Mouse (Mus musculus) gastrocnemius, postnatal 10 days (tissue): ENCODE measurements at regions not wholly inside any gene's neighbourhood (a gene's known extent, or its start where the extent isn't known, plus 50 kb on each side); places are given as distances from the start of the nearest gene placed in this dataset.

ENCODE experiments used
- DNase-seq: peaks from one replicate; pipeline ENCODE4 v3.0.0; 2021; ENCODE audit warnings: mixed read lengths

GRCm38 (mm10) chr10:98309667-98310066, 583.1 kb upstream of the C030005K15Rik start:
- no peak for DNase-seq

- no peak for DNase-seq
Observed at GRCm38 (mm10) chr10:98311403-98311802, 584.8 kb upstream of the C030005K15Rik start.

- no peak for DNase-seq
Observed at GRCm38 (mm10) chr10:98318416-98318815, 591.9 kb upstream of the C030005K15Rik start.

DNA sequence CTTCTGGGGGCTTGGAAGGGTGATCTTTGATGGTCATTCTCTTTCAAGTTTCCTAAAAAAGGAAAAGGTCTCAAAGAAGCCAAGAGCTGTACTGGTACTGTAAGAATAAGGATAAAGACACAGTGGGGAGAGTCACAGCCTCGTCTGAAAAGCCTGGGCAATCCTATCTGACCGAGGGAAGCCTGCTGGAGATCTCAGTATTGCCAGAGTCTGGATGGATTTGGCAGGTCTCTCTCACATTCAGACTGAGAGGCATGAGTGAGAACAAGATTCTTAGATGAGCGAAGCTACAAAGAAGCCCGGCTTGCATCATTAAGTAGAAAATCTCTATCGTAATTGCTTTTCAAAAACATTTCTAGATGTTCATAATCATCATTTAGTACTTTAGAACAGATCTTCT, 590.4 kb upstream of the Atp2b1 start:
- DNase-seq, result no peak

DNA sequence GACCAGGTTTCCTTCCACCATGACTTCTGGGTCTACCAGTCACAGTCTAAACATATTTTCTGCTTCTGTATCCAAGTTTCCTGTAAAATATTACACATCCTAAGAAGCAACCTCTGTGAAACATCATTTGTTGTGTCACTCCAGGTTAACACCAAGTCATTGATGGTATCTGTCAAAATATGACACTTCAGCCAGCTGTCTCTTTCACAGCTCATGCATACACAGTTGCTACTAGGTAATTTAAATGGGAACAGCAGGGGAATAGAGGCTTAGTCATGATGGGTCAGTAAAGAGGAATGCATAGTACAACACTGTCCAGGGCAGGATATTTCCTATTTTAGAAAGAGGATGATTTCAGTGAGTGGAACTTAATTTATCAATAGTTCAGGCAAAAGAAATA, 589.6 kb upstream of the Atp2b1 start:
- no peak for DNase-seq

GRCm38 (mm10) chr10:98325720-98326119, 588.5 kb upstream of the Atp2b1 start:
- no peak for DNase-seq

DNA sequence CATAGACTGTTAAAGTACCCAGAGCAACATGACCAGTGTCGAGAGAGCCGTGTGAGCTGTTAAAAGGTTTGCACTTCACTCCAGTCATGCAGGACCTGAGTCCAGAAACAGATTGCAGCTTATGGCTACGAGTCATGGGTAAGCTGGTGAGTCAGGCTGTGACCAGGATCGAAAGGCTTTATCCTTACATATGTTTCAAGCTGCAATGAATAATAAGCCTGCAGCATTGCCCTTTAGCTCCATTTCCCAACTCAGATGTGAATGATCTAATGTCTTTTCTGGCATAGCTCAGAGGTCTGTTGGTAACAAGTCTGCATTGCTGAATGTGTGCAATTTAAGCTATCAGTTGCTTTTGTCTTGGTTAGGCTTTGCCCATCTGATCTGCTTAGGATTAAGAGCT, 581.5 kb upstream of the Atp2b1 start:
- no peak for DNase-seq

DNA sequence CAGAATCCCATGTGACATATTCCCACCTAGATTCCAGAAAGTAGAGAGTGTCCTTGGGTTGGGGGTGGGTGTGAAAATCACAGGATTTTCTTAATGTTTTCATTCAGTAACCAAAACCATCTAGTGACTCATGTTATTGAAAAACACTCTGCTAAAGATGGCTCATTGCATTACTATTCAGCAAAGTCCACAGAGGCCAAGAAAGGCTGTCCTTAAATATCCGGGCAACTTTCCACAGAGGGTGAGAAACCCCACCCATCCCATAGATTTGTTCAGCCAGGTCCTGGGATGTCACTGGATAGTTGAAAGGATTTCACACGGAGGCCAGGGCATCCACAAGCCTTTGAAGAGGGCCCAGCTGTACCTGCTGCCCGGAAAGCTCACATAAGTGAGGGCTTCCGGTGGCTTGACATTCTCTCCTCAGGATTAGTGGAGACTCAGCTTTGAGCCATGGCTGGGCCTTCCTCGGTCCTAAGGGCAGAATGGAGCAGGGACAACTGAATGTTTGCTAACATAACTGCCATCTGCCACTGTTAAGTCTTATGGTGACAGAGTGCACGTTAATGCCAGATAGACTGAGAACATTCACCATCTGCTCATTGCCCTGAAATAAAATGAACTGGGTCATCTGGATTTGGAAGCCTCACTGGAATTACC, 580.7 kb upstream of the Atp2b1 start:
- DNase-seq, result peak; percentile 27

GRCm38 (mm10) chr10:98343827-98344226, 570.4 kb upstream of the Atp2b1 start:
- no peak for DNase-seq

GRCm38 (mm10) chr10:98349466-98349865, 564.7 kb upstream of the Atp2b1 start:
- peak; percentile 52 for DNase-seq

DNA sequence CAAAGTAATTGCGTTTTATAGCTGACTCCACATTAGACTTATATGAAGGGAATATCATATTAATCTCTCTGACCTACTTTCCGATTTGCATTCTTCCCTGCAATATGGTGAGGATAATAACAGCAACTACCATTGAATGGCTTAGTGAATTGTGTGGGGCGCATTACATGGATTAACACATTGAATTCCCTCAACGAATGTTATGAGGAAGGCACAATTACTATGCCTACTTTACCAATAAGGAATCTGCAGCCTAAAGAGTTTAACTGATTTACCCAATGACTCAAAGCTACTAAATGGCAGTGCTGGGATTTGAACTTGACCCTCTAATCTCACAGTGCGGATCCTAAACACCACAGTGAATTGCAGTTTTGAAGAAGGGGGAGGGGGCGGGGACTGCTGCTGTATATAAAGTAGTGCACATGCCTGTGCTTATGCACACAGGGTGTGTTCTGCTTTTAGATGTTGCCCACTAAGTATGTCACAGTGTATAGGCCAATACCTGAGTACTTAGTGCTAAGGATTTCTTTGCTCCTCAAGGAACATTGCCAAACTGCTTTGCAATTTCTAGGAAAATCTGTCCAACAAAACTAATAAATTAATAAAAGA, 563.8 kb upstream of the Atp2b1 start:
- DNase-seq, result no peak

DNA sequence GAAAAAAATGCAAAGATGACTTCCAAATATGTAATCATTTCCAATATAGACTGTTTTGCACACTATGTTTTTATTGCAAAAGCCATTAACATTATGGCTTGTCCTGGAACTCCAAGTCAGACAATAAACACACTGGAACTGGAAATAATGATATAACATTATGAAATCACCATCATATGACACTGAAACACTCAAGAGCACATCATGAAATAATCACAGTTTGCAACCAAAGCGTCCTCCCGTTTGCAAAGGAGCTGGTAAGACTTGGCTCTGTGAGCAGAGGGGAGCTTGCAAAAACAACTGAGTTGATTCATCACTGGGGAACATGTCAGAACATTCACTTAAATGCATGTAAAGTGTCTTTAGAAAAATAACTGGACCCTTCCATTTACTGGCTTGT, 562.1 kb upstream of the Atp2b1 start:
- DNase-seq, result no peak

GRCm38 (mm10) chr10:98354486-98354885, 559.7 kb upstream of the Atp2b1 start:
- no peak for DNase-seq

GRCm38 (mm10) chr10:98364604-98365003, 549.6 kb upstream of the Atp2b1 start:
- no peak for DNase-seq

DNA sequence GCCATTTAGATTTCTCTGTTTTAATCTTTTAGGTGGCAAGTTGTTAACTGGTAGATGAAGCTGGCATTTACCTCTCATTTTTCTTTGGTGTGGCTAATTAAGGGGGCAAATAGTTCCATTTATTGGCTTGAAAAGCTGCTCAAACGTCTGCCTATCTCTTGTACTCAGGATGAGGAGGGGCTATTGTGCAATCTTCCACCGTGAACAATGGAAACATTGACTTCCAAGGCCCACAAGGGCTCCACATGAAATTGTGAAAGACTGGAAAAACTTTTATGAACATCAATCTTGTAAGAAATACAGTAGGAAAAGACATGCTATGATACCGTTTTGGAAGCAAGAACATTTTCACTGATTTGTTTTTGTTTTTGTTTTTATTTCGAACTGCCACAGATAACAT, 541.6 kb upstream of the Atp2b1 start:
- no peak for DNase-seq

DNA sequence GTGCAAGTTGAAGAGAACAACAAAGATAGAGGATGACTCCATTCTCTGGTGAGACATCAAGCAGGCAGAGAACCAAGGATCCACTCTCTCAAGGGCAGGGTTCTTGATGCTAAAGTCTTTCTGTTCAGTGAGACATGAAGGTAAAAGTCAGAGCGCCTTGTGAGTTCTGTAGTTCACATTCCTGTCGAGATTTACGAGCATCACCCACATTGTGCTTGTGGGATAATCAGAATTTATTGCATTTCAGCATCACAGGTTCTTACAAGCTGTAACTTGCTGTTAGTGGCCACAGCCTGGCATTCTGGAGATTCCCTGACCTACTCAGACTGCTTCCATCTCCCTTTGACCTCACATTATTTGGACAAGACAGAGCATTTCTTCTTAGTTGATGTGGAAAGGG, 540.9 kb upstream of the Atp2b1 start:
- DNase-seq, result no peak

- DNase-seq, result no peak
Observed at GRCm38 (mm10) chr10:98374684-98375083, 539.5 kb upstream of the Atp2b1 start.

DNA sequence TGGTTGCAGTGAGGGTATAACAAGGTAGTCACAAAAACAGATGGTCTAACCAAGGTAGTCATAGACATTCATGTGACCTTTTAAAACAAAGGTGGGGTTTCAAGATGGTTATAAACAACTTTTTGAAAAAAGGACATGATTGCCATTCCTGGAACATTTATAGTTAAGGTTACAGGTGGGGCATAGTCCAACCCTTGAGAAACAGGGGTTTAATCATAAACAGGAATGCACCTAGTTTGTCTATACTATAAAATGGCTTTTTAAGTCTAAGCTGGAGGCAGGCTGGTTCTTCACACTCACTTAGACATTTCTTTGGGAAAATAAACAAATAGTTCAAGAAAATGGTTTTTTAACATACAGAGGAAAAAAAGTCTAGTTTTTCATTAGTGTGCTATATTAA, 525.7 kb upstream of the Atp2b1 start:
- no peak for DNase-seq

DNA sequence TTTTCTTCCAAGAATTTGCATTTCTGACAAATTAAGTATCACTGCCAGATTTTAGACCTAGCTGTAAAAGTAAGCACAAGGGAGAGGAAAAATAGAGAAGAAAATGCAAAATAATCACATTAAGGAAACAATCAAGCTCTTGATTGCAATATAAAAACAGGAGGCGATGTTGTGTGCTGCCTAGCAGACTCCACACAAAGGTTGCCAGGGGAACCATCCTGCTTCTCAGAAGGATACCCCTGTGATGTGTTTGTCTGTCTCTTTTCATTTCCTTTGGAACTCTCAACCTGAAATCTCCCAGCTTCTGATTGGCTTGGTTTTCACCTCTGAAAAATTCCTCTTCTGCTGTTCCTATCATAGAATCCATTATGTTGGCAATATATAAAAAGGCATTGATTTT, 514.3 kb upstream of the Atp2b1 start:
- no peak for DNase-seq

- no peak for DNase-seq
Observed at GRCm38 (mm10) chr10:98417807-98418743, 496.1 kb upstream of the Atp2b1 start.

- no peak for DNase-seq
Observed at GRCm38 (mm10) chr10:98424450-98424849, 489.8 kb upstream of the Atp2b1 start.

- no peak for DNase-seq
Observed at GRCm38 (mm10) chr10:98434974-98435373, 479.2 kb upstream of the Atp2b1 start.

GRCm38 (mm10) chr10:98461538-98461937, 452.7 kb upstream of the Atp2b1 start:
- no peak for DNase-seq
